Mouse (Mus musculus): ENCODE results near the gene Esp8. TPM values are rescaled to one million over a fixed set of nuclear protein-coding genes. Genes with fewer than 3 reads are reported as not detected.

Gene Esp8
- polyA plus RNA-seq (2014; fragmentation: Illumina TruSeq; extraction: RNeasy Lipid Tissue Mini Kit (QIAGEN cat#74804)), result 3.1 TPM

GRCm38 (mm10) chr17:40519818-40520217, at the start of gene Esp8:
TSS of gene Esp8 (plus strand) at chr17:40520022.

DNA sequence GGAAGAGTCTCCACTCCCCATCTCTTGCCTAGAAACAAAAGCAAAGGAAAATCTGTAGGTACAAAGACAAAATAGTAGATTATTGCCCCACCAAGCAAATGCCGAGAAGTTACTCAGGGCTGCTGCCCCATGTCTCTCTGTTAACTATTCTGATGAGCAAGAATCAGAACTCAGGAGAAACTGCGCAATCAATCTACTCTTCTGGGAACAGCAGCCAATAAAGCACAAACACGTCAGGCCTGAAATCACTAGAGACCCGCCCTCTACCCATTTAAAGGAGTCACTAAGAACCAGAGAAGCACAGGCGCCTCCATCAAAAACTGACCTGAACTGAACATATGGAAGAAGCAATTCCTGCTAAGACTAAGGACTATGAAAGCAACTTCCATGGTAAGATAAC, 41.4 kb downstream of the Esp8 start, which contains the start of gene Esp6:
Gene Esp6 (plus strand): TSS at position 301 of the 400 bp plus-strand sequence.

Other genes starting within 250 kb of the Esp8 start
- 1.2 TPM for gene Crisp1, start 200.8 kb upstream of the Esp8 start, polyA plus RNA-seq (2014; fragmentation: Illumina TruSeq; extraction: RNeasy Lipid Tissue Mini Kit (QIAGEN cat#74804))
- gene Esp6, start 41.5 kb downstream of the Esp8 start, polyA plus RNA-seq (2014; fragmentation: Illumina TruSeq; extraction: RNeasy Lipid Tissue Mini Kit (QIAGEN cat#74804)), result not detected
- not detected for gene Esp4, start 78.6 kb downstream of the Esp8 start, polyA plus RNA-seq (2014; fragmentation: Illumina TruSeq; extraction: RNeasy Lipid Tissue Mini Kit (QIAGEN cat#74804))
- gene Esp3, start 112.1 kb downstream of the Esp8 start, polyA plus RNA-seq (2014; fragmentation: Illumina TruSeq; extraction: RNeasy Lipid Tissue Mini Kit (QIAGEN cat#74804)), result not detected
- gene Esp1, start 207.1 kb downstream of the Esp8 start, polyA plus RNA-seq (2014; fragmentation: Illumina TruSeq; extraction: RNeasy Lipid Tissue Mini Kit (QIAGEN cat#74804)), result not detected

Measured in ovary, adult 10 weeks (tissue).